Mouse (Mus musculus) MEL (cell line): Measurements from ENCODE around the gene Dus2.

Experiments used
- CHD2 ChIP-seq: IDR thresholded peaks from 2 replicates; pipeline ENCODE4 v1.6.1; 2011; ENCODE audit warnings: low read length, improper control_type of control experiment
- GATA1 ChIP-seq: IDR thresholded peaks from 2 replicates; pipeline ENCODE4 v1.6.1; 2011; ENCODE audit warnings: low read depth, low read length, improper control_type of control experiment
- MEF2A ChIP-seq: IDR thresholded peaks from 2 replicates; pipeline ENCODE4 v1.6.1; 2014; ENCODE audit warnings: low read depth, mild to moderate bottlenecking, inconsistent platforms, low read length, improper control_type of control experiment; ENCODE audit not compliant: poor library complexity, insufficient replicate concordance, severe bottlenecking; ENCODE audit errors: extremely low read depth
- MXI1 ChIP-seq: IDR thresholded peaks from 2 replicates; pipeline ENCODE4 v1.6.1; 2011; ENCODE audit warnings: mild to moderate bottlenecking, low read depth, low read length, improper control_type of control experiment
- MYB ChIP-seq: IDR thresholded peaks from 2 replicates; pipeline ENCODE4 v1.6.1; 2011; ENCODE audit warnings: mild to moderate bottlenecking, low read depth, low read length, improper control_type of control experiment
- NELFE ChIP-seq: IDR thresholded peaks from 2 replicates; pipeline ENCODE4 v1.6.1; 2011; ENCODE audit warnings: low read depth, low read length, improper control_type of control experiment
- NRF1 ChIP-seq: IDR thresholded peaks from 2 replicates; pipeline ENCODE4 v1.6.1; 2014; ENCODE audit warnings: low read depth, mild to moderate bottlenecking, inconsistent platforms, low read length, improper control_type of control experiment, moderate library complexity; ENCODE audit not compliant: poor library complexity, insufficient read depth, severe bottlenecking
- POLR2A ChIP-seq, 2 experiments: IDR thresholded peaks; 2 replicates each; pipeline ENCODE4 v1.6.1; 2011 to 2012; ENCODE audit warnings: low read length in 2 of 2, mild to moderate bottlenecking in 2 of 2, control low read depth in 1 of 2, improper control_type of control experiment in 1 of 2, low read depth in 1 of 2, moderate library complexity in 1 of 2; ENCODE audit not compliant: control insufficient read depth in 1 of 2, insufficient read depth in 1 of 2, poor library complexity in 1 of 2
- POLR2AphosphoS2 ChIP-seq: IDR thresholded peaks from 2 replicates; pipeline ENCODE4 v1.6.1; 2011; ENCODE audit warnings: low read length, improper control_type of control experiment
- POLR2AphosphoS5 ChIP-seq: IDR thresholded peaks from 2 replicates; pipeline ENCODE4 v1.6.1; 2012; ENCODE audit warnings: low read depth, borderline replicate concordance, mild to moderate bottlenecking, inconsistent platforms, low read length, moderate library complexity, mixed read lengths
- RCOR1 ChIP-seq: IDR thresholded peaks from 2 replicates; pipeline ENCODE4 v1.6.1; 2012; ENCODE audit warnings: low read depth, mild to moderate bottlenecking, inconsistent platforms, low read length, improper control_type of control experiment
- SMC3 ChIP-seq: IDR thresholded peaks from 2 replicates; pipeline ENCODE4 v1.6.1; 2011; ENCODE audit warnings: low read depth, low read length, improper control_type of control experiment
- TAL1 ChIP-seq: IDR thresholded peaks from 2 replicates; pipeline ENCODE4 v1.6.1; 2012; ENCODE audit warnings: mild to moderate bottlenecking, inconsistent platforms, low read length, moderate library complexity, mixed read lengths
- USF2 ChIP-seq, 2 experiments: IDR thresholded peaks; 2 replicates each; pipeline ENCODE4 v1.6.1; 2011 to 2012; ENCODE audit warnings: improper control_type of control experiment in 2 of 2, low read length in 2 of 2, borderline replicate concordance in 1 of 2, inconsistent platforms in 1 of 2, low read depth in 1 of 2, mild to moderate bottlenecking in 1 of 2; ENCODE audit not compliant: insufficient read depth in 1 of 2

DNA sequence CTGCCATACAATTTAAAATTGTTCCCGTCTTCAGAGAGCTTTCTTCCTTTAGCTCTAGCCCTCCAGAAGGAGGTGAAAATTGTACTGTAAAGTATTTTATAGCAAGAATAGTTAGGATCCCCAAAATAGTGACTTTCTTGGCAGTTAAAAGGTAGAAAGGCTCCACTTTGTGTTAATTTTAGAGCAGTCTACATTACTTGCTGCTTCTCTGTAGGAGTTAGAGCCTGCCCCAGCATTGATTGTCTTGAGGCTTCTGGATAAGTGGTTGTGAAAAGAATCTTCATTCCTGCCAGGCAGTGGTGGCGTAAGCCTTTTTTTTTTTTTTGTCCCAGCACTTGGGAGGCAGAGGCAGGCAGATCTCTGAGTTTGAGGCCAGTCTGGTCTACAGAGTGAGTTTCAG lies 75.6 kb downstream of the Dus2 start:
- TF ChIP-seq TAL1 (no peak), SMC3 (no peak), POLR2A (IDR thresholded peaks at IDR 0.05; ENCODE audit: control insufficient read depth in 1 of 2, insufficient read depth in 1 of 2, low read depth in 1 of 2, low read length in 2 of 2, poor library complexity in 1 of 2) (no peak), POLR2AphosphoS2 (no peak), MEF2A (no peak), USF2 (IDR thresholded peaks at IDR 0.05; ENCODE audit: borderline replicate concordance in 1 of 2, insufficient read depth in 1 of 2, low read depth in 1 of 2, low read length in 2 of 2) (no peak), CHD2 (no peak), POLR2AphosphoS5 (no peak), MYB (no peak), RCOR1 (no peak), NRF1 (no peak), MXI1 (no peak), NELFE (no peak), GATA1 (no peak)
